Mouse (Mus musculus): ENCODE data around the gene Trpc4ap.

DNA sequence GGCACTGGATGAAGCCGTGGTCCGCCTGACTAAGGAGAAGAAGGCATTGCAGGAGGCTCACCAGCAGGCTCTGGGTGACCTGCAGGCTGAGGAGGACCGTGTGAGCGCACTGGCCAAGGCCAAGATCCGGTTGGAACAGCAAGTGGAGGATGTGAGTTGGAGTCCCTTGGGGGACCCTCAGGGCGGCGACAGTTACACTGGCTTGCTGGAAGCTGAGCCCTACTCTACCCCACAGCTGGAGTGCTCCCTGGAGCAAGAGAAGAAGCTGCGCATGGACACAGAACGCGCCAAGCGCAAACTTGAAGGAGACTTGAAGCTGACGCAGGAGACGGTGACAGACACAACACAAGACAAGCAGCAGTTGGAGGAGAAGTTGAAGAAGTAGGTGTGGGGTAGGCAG, 63.7 kb downstream of the Trpc4ap start:
- TF ChIP-seq HCFC1 (IDR thresholded peaks at IDR 0.05; ENCODE audit: borderline replicate concordance, insufficient read depth, low read length) (no peak), ZC3H11A (IDR thresholded peaks at IDR 0.05; ENCODE audit: borderline replicate concordance, low read depth, low read length) (no peak)
